Mouse (Mus musculus) kidney, adult 2 months (tissue): Measurements from ENCODE around the gene Pdcd5. TPM values are rescaled to one million over a fixed set of nuclear protein-coding genes. Genes with fewer than 3 reads are reported as not detected.

ENCODE experiments used
- DNase-seq: peaks from one replicate; pipeline ENCODE4 v3.0.0; 2021
- H3K27ac ChIP-seq: fragments of 200-500 bp; 2 replicates; pipeline ENCODE4 v1.5.1; 2012; ENCODE audit warnings: low read depth, low read length, control low read depth, inconsistent platforms; ENCODE audit not compliant: insufficient read depth
- H3K27me3 ChIP-seq: fragments of 200-500 bp; replicated peaks from 2 replicates; pipeline ENCODE4 v1.6.1; 2012; ENCODE audit warnings: mild to moderate bottlenecking, moderate library complexity, low read length, inconsistent platforms; ENCODE audit not compliant: control insufficient read depth, insufficient read depth
- H3K36me3 ChIP-seq: fragments of 200-500 bp; 2 replicates; pipeline ENCODE4 v1.6.1; 2012; ENCODE audit warnings: mild to moderate bottlenecking, moderate library complexity, low read length, inconsistent platforms; ENCODE audit not compliant: control insufficient read depth, insufficient read depth
- H3K4me1 ChIP-seq: fragments of 200-500 bp; 2 replicates; pipeline ENCODE4 v1.6.1; 2011; ENCODE audit warnings: low read length; ENCODE audit not compliant: control insufficient read depth, insufficient read depth
- H3K4me3 ChIP-seq: fragments of 200-500 bp; 2 replicates; pipeline ENCODE4 v1.5.1; 2011; ENCODE audit warnings: mild to moderate bottlenecking, low read depth, low read length, control low read depth; ENCODE audit not compliant: insufficient read depth
- CTCF ChIP-seq: fragments of 200-500 bp; conservative IDR thresholded peaks from 2 replicates; pipeline ENCODE4 v1.5.1; 2011; ENCODE audit warnings: low read depth, mild to moderate bottlenecking, control low read depth, low read length, moderate library complexity, mixed read lengths; ENCODE audit not compliant: insufficient read depth, insufficient read length
- POLR2A ChIP-seq: fragments of 200-500 bp; IDR thresholded peaks from one replicate; pipeline ENCODE4 v1.6.1; 2011; ENCODE audit warnings: low read depth, low read length, control low read depth
- WGBS: fragments of 180-500 bp; shearing (Covaris S2); methylation state at CpG from one replicate; pipeline ENCODE4 v1.1.7; 2018; 5-methylcytosine and 5-hydroxymethylcytosine counted together
- polyA plus RNA-seq: library from polyadenylated mRNA; depleted of rRNA; stranded (reverse); fragments of >200 nt; gene quantifications from 2 replicates; pipeline ENCODE4 v1.2.3, GENCODE M21; 2012

Gene Pdcd5
- polyA plus RNA-seq, 1 experiment = 57.4 TPM

DNA sequence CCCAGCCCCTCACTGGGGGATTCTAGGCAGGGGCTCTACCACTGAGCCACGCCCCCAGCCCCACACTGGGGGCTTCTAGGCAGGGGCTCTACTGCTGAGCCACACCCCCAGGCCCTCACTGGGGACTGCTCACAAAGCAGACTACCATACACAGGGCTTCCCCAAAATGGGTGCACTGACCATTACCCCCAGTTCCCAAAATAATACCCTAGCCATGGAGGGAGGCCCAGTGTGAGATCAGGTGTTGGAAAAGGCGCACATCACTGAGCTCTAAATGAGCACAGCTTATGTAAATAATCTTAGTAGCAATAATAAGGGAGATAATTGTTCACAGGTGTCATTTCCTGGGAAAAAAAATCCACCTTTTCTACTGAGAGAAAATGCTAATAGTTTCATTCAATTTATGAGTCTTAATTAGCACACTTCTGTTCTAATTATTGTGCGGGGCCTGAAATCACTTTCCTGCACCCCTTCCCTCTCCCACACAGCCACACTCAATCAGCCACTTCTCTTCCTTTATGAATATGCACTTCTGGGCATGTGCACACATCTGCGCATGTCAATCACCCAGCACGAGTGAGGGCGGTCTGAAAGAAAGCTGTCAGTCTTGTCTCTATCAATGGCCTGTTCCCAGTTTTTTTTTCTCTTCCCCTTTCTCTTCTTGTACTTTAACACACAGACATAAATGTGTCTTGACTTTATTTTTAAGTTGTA is 36.2 kb upstream of the Pdcd5 start:
- TF ChIP-seq CTCF = no peak
- no peak for TF ChIP-seq POLR2A
- no peaks in the 10 kb centered on the region for H3K4me1 ChIP-seq
- WGBS = 82% methylated on average over 6 of the region's 6 CpGs
- H3K36me3 ChIP-seq = no peaks in the 10 kb centered on the region
- DNase-seq = no peak
- H3K27me3 ChIP-seq = no peaks in the 10 kb centered on the region
- H3K4me3 ChIP-seq = no peak overlapping the region
- no peak overlapping the region for H3K27ac ChIP-seq

DNA sequence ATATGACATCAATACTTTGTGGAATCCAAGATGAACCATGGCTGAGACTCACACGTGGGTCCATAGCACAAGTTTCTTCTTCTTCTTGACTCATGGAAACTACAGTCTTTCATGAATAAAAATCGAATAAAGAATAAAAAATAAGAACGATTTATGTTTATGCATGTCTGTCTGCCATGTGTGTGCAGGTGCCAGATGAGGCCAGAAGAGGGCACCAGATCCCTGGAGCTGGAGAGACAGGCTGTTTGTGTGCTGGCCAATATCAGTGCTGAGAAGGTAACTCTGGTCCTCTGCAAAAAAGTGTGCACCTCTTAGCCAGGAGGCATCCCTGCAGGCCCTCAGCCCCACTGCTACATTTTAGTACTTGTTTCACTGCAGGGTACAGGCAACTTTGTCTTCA is 34.2 kb upstream of the Pdcd5 start:
- TF ChIP-seq CTCF (peak; percentile 42), POLR2A (no peak)
- WGBS = 76% methylated on average over 3 of the region's 3 CpGs
- Histone ChIP-seq H3K4me1 (no peaks in the 10 kb centered on the region), H3K27ac (no peak overlapping the region), H3K27me3 (no peaks in the 10 kb centered on the region), H3K36me3 (no peaks in the 10 kb centered on the region), H3K4me3 (no peak overlapping the region)
- DNase-seq = no peak

- H3K27ac ChIP-seq = no peak overlapping the region
- no peaks in the 10 kb centered on the region for H3K27me3 ChIP-seq
- WGBS = 80% methylated on average over 4 of the region's 4 CpGs
- DNase-seq = no peak
- no peak overlapping the region for H3K4me3 ChIP-seq
- TF ChIP-seq CTCF = no peak
- TF ChIP-seq POLR2A = no peak
- H3K4me1 ChIP-seq = no peaks in the 10 kb centered on the region
- no peaks in the 10 kb centered on the region for H3K36me3 ChIP-seq
These were observed 31.7 kb upstream of the Pdcd5 start for GRCm38 (mm10) chr7:35678976-35679375.

DNA sequence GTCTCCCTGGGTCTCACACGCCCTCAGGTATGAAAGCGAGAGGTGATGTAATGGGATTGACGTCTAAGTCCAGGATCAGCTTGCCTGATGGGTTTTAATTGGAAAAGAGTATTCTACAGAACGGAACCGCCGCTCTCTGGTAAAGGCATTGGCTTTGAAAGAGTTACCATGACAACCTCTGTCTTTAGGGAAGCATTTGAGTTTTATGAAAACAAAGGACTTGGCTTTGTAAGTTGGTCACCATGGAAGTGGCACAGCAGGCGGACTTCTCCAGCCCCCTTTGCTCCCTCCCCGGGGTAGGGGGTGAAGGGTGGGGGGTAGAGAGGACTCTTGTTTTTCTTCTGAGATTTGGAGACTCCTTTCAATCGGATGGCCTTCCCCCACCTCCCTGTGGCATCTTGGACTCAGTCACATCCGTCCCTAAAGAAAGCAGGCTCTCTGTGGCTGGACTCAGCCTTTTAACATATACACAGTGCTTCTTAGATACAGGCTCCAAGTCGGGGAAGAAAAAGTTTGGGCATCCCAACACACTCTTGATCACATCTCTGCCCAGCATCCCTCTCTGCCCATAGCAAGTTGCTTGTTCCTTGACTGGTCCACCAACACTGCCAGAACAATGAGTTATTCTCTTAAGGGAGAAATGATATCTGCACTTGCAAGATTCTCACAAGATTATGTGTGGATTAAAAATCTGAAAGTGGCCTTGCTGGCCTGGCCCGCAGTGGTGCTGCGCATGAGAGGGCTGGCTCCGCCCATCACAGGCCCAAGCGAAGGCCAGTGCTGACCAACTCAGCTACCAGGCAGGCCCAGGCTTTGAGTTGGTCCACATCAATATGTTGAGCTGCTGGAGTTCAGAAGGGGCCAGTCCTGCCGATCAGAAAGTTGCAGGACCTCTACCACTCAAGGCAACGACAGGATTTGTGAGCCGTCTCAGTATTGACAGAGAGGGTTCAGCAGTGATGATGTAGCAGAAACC is 21.0 kb upstream of the Pdcd5 start:
- no peak overlapping the region for H3K4me3 ChIP-seq
- no peak for TF ChIP-seq CTCF
- TF ChIP-seq POLR2A = no peak
- WGBS = 59% methylated on average over 18 of the region's 18 CpGs

GRCm38 (mm10) chr7:35663790-35664376 is 16.6 kb upstream of the Pdcd5 start:
- TF ChIP-seq CTCF (no peak), POLR2A (no peak)
- no peaks in the 10 kb centered on the region for H3K4me1 ChIP-seq
- 46% methylated on average over 16 of the region's 16 CpGs for WGBS
- no peak for DNase-seq
- no peaks in the 10 kb centered on the region for H3K36me3 ChIP-seq
- no peak overlapping the region for H3K4me3 ChIP-seq
- H3K27ac ChIP-seq = no peak overlapping the region
- H3K27me3 ChIP-seq = no peaks in the 10 kb centered on the region

More for the DNA sequence above, 21.0 kb upstream of the Pdcd5 start:
- no peaks in the 10 kb centered on the region for H3K27me3 ChIP-seq
- H3K4me1 ChIP-seq = no peaks in the 10 kb centered on the region
- no peaks in the 10 kb centered on the region for H3K36me3 ChIP-seq
- no peak for DNase-seq
- H3K27ac ChIP-seq = no peak overlapping the region

DNA sequence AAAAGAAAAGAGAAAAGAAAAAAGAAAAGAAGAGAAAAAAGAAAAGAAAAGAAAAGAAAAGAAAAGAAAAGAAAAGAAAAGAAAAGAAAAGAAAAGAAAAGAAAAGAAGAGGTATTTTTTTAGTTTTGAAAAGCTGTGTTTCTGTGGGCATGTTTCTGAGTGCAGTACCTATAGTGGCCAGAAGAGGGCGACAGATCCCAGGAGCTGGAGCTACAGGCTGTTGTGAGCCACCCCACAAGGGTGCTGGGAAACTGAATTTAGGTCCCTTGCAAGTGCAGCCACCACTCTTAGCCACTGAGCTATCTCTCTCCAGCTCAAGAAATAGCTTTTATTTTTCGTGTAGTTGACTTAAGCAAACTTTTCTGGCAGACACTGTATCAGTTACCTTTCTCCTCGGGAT is 11.9 kb upstream of the Pdcd5 start:
- Histone ChIP-seq H3K36me3 (no peaks in the 10 kb centered on the region), H3K4me3 (no peak overlapping the region), H3K4me1 (no peaks in the 10 kb centered on the region), H3K27me3 (no peaks in the 10 kb centered on the region), H3K27ac (no peak overlapping the region)
- 59% methylated on average over 3 of the region's 3 CpGs for WGBS
- peak; percentile 70 for TF ChIP-seq CTCF
- TF ChIP-seq POLR2A = no peak
- DNase-seq = peak; percentile 18
